Mouse (Mus musculus) CH12F3 (cell line): ENCODE results near the gene Gm17545.

Source experiments
- in situ Hi-C: fragments of 300-500 bp; cut with MboI; formaldehyde crosslinking; loops from 2 replicates; pipeline ENCODE4 v1.14.3; 2020; ENCODE audit warnings: low sequenced_read_pairs

The Gm17545 gene

GRCm38 (mm10) chr9:22443157-22443556 lies 10.9 kb upstream of the Gm17545 start:
- in situ Hi-C loops: no loop called here

- in situ Hi-C loops: no loop called here
These were observed 9.0 kb upstream of the Gm17545 start for GRCm38 (mm10) chr9:22445123-22445522.

- in situ Hi-C loops: no loop called here
These were observed 6.9 kb upstream of the Gm17545 start for GRCm38 (mm10) chr9:22447213-22447612.

DNA sequence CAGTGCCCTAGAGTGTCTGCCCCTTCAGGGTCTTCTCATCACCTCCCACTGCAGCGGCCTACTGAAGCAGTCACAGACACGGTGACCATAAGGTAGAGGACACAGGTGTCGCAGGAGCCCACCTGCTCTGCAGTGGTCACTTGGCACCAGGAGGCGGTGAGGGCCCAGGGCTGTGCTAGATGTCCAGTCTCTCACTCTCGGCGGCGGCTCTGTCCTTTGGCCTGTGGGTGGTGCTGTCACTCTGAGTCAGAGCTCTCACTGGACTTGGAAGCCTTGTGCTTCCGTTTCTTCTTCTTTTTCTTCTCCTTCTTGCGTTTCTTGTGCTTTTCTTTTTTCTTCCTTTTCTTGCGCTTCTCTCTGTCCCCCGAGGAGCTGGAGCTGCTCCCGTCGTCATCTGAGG lies 5.7 kb upstream of the Gm17545 start:
- in situ Hi-C loops: no loop called here

GRCm38 (mm10) chr9:22449209-22449608 lies 4.9 kb upstream of the Gm17545 start:
- in situ Hi-C loops: no loop called here

DNA sequence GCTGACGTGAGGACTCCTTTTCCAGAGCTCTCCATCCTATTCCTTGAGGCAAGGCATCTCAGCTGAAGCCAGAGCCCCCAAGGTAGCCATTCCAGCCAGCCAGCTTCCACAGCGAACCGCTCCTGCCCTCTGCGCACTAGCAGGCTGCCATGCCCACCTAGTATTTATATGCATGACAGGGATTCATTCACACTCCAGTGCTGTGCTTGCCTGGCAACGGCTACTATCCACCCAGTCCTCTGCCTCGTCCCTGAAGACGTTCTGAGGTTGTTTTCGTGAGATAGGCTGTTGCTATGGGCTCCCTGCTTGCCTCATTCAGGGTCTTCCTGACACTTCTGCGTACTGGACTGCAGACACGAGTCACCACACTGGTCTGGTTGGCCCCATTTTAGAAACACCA lies 1.4 kb upstream of the Gm17545 start:
- in situ Hi-C loops: no loop called here

DNA sequence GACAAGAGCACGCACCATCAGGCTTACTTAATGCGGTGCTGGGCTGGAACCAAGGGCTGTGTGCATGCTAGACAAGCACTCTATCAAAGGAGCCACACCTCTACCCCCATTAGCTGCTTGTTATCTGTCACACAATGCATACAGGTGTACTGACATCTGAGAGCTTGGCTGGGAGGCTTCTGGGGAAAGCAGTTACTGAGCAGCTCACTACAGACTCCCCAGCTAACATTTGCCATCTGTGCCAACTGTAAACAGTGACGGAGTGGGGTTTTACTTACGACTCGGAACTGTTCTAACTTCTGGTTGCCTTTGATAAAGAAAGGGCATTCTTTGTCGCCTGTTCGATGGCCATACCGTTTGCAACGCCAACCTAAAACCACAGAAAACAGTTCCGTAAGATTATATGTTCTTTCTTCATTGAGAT lies 577 bp upstream of the Gm17545 start:
- in situ Hi-C loops: no loop called here

DNA sequence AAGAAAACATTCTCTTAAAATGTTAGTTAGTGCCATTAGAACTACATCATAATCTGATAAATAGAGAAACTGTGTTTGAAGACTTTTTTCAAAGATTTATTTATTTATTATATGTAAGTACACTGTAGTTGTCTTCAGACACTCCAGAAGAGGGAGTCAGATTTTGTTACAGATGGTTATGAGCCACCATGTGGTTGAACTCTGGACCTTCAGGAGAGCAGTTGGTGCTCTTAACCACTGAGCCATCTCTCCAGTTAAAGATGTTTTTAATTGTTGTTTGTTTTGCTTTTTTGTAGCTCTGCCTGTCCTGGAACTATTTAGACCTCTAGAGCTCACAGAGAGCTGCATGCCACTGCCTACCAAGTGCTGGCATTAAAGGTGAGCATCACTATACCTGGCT lies 951 bp downstream of the Gm17545 start:
- in situ Hi-C loops: no loop called here

- in situ Hi-C loops: no loop called here
These were observed 3.2 kb downstream of the Gm17545 start for GRCm38 (mm10) chr9:22457142-22457835.

DNA sequence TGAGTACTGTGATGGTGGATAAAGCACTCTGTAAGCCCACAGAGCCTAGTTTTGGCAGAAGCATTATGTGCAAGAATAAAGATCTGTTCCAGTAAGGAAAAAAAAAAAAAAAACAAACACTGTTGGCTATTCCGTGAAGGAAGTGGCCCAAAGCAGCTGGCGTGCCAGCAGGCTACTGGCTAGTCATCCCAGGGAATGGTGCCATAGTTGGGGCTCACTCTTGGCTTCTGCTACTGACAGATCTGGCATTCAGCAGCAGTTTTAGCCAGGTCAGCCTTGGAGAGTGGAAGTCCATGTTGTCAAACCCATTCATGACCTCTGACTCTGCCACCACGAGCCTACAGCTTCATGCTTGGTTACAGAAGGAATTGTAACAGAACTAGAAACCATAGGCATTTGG lies 7.9 kb downstream of the Gm17545 start:
- in situ Hi-C loops: no loop called here

DNA sequence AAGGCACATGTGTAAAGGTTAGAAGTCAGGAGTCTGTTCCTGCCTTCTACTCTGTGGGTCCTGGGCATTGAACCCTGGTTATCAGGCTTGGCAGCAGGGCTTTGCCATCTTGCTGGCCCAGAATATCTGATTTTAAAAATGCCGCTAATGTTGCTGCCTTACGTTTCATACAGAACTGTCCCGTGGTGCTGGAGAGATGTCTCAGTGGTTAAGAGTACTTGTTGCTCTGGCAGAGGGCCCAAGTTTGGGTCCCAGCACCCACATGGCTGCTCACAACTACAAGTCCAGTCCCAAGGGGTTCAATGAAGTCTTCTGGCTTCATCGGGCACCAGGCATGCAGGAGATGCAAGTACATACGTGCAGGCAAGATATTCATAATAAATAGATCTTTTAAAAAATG lies 12.1 kb downstream of the Gm17545 start:
- in situ Hi-C loops: no loop called here

DNA sequence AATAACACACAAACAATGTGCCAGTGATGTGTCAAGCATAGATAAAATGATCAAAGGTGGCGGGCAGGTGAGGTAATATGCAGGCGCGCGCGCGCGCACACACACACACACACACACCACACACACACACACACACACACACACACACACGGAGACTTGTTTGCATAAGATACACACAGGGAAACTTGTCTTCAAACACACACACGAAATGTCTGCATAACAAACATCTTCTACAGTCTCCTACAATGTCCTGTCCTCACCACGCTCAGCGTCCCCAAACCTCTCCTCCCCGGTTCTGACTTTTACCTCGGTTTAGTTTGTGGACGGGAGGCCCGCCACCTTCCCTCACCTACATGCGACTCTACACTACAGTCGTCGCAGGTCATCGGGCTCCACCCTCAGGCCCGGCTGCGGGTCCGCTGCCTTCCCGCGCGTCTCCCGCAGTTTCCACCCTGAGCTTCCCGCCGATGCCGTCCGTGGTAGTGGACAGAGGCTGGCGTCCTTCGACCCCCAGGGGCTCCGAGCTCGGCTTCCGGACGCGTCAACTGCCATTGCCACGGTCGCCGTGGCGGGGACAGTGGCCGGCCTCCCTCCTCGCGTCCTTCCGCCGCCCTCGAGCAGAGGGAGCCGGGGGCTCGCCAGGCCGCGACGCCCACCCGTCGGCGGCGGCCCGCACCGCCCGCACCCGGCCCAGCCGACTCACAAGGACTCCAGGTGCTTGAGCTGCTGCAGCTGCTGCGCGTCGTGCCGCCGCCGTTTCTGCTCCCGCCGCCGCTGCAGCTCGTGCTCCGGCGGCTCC lies 13.5 kb downstream of the Gm17545 start:
- in situ Hi-C loops: no loop called here

DNA sequence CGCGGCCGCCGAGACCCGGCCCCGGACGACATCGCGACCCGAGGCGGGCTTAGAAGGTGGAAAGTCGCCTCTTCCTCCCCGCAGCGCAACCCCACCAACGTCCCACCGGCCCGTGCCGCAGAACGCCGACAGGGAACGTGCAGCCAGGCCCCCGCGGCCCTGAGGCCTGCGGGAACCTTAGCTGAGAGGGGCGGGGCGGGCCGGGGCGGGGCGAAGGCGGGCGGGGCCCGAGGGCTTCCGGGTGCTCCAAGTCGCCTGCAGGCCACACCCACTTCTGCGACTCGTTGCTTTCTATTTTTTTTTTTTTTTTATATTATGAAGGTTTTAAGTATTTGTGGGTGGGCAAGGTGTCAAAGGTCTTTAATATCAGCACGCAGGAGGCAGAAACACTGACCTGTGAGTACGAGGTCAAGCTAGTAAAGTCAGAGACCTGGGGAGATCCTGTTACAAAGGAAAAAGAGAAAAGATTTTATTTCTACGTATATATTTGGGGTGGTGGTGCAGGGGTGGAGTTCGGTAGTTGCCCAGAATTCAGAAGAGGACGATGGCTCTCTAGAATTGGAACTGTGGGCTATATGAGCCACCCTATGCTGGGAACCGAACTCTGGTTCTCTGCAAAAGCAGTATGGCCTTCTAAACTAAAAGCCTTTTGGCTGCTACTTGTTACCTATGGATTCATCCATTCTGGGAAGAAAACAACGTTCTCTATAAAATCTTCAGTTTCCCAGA lies 14.2 kb downstream of the Gm17545 start:
- in situ Hi-C loops: no loop called here

DNA sequence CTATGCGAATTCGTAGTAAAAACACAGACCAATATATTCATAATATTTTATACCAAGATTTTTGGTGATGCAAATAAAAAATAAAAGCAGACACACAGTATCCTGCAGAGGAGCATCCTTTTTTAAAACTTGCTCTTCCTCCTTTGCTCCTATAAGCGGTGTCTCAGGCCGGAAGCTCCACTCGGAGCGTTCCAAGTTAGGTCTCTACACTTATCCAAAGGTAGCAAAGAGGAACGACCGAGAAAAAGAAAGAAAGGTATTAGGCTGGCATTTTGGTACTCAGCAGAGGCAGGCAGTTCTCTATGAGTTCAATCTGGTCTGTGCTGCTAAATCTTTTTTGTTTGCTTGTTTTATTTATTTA lies 14.8 kb downstream of the Gm17545 start:
- in situ Hi-C loops: no loop called here

DNA sequence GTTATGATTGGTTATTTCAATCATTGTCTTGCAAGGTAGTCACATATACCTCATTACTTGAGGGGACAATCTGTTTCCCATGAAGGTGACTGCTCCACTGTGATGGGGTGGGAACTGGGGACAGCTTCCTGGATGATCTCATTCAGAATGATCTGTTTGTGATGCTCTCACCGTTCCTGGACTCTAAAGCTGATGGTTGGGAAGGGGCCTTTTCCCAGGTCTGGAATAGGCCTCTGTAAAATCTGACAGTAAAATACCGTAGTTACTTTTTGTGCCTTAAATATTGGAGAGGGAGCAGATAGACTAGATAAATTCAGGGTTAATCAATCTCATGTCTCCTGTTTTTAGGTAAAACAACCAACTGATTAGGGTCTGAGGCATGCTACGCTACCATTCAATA lies 15.6 kb downstream of the Gm17545 start, which contains the start of gene Rp9:
TSS of gene Rp9 (minus strand) at position 101 of the 400 bp plus-strand sequence.
- in situ Hi-C loops: no loop called here

DNA sequence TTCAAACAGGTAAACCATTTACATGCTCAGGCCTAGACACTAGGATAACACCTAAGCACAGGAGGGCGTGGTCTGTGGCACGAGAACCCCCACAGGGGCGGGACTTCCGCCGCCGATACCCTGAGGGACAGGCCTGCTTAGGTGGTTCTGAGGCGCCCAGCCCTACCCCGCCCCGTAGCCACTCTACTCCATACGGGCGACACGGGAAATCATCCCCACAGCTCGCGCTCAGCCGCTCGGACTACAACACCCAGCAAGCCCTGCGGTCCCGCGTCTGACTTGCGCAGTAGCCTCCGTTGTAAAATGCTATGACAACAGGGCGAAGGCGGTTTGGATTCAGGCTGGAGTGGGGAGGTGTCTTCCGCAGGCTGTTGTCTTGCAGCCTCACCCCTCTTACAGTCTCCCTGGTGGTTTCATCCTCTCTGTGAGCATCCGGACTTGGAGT lies 21.4 kb downstream of the Gm17545 start, which contains the start of gene Bbs9:
TSS of gene Bbs9 (plus strand) at position 292 of the 445 bp plus-strand sequence.
- in situ Hi-C loops: no loop called here

GRCm38 (mm10) chr9:22476265-22476664 lies 22.2 kb downstream of the Gm17545 start:
- in situ Hi-C loops: no loop called here

DNA sequence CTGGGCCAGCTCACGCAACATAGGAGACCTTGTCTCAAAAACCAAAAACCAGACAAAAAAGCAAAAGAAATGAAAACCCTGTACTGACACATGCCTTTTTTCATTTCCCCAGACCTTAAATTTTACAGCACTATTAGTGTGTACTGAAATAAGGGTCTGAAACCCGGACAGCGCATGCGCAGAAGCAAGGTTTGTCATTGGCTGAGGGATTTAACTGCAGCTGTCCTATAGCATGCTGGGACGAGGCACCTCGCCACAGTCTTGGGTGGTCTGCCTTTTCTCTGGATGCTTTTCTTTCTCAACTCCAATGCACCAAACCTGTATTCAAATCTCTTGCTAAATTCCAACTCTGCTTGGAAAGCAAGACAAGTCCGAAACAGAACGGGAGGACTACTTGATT lies 24.9 kb downstream of the Gm17545 start:
- in situ Hi-C loops: no loop called here

- in situ Hi-C loops: no loop called here
These were observed 29.9 kb downstream of the Gm17545 start for GRCm38 (mm10) chr9:22483866-22484561.

DNA sequence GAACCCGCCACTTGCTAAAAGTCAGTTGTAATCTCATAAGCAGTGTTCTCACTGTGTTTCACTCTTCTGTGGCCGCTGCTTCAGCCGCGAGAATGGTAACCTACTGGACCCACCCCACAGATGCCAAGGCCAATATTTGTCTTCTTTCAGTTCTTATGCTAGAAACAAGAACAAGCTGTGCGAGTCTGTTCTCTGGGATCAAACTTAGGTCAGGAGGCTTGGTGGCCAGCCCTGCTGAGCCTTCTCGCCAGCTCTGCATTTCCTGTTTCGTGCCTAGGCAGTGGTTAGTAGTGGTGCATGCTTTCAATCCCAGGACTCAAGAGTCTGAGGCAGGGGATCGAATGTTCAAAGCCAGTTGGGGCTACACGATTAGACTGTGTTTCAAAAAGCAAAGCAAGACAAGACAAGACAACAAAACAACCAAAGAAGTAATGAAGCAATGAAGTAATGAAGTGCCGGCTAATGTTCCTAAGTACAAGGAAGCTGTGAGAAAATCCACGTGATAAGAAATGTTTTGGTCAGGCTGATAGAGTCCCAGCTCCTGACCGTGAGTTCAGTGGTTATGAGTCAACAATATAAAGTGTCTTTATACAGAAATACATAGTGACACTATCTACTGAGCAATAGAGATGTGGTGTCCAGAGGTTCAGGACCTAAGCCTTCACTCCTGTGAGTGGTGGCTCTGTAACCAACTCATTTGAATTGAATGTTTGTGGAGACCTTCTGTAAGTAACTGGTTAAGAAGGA lies 30.6 kb downstream of the Gm17545 start:
- in situ Hi-C loops: no loop called here
